In the genomic region with DNA sequence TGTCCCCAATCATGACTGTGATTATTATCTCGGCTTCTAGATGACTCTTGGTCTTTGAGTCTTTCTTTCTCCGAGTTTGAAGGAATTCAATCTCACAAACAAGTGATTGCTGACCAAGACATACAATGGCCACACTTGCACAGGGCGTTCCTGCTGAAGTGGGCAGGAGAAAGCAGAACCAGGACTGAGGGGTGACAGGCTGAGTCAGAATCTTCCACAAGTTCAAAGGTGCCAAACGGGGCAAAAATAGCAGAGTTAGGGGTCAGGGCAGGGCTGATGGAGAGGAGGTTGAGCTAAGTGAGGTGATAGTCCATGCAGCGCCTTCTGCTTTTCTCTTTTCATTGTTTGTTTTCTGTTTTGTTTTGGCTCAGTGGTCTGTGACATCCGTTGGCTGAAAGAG, we compare ENCODE assay signal across 12 mouse cellular contexts.
"Had no signal": no experiment of that assay in that cellular context is flagged by ENCODE, and none has a peak within 500 bp of the region (broad histone marks: within the 10 kb centered on the region; RNA-seq: fewer than 3 reads in every experiment).

No protein-coding gene starts in this region.

- H3K4me1 ChIP-seq: intestine, embryonic 15.5 days; kidney, embryonic 15.5 days; midbrain, embryonic 15.5 days; neural tube, embryonic 13.5 days had no signal

- H3K36me3 ChIP-seq: intestine, embryonic 15.5 days; kidney, embryonic 15.5 days; limb, embryonic 10.5 days; lung, embryonic 15.5 days; midbrain, embryonic 15.5 days; neural tube, embryonic 13.5 days had no signal

- H3K4me3 ChIP-seq: intestine, embryonic 15.5 days; kidney, embryonic 15.5 days; limb, embryonic 10.5 days; lung, embryonic 15.5 days; megakaryocyte, embryonic 14.5 days; midbrain, embryonic 15.5 days; neural tube, embryonic 13.5 days had no signal

- H3K27ac ChIP-seq: intestine, embryonic 15.5 days; kidney, embryonic 15.5 days; limb, embryonic 10.5 days; lung, embryonic 15.5 days; midbrain, embryonic 15.5 days; neural tube, embryonic 13.5 days had no signal

- DNase-seq: kidney, adult 18-20 months; kidney, postnatal 14 days; lung, postnatal 14 days; right cerebral cortex, postnatal 14 days; thymus, postnatal 36 days had no signal
